Mouse (Mus musculus) heart, adult 2 months (tissue): ENCODE data around the gene Ggps1.

ENCODE experiments used
- CTCF ChIP-seq: fragments of 200-600 bp; IDR thresholded peaks from 2 replicates; pipeline ENCODE4 v1.8.1; 2022; ENCODE audit warnings: antibody characterized with exemption, mild to moderate bottlenecking, moderate library complexity
- POLR2A ChIP-seq: fragments of 200-500 bp; IDR thresholded peaks from 2 replicates; pipeline ENCODE4 v1.6.1; 2011; ENCODE audit warnings: mild to moderate bottlenecking, low read depth, low read length, control low read depth; ENCODE audit not compliant: insufficient read depth

DNA sequence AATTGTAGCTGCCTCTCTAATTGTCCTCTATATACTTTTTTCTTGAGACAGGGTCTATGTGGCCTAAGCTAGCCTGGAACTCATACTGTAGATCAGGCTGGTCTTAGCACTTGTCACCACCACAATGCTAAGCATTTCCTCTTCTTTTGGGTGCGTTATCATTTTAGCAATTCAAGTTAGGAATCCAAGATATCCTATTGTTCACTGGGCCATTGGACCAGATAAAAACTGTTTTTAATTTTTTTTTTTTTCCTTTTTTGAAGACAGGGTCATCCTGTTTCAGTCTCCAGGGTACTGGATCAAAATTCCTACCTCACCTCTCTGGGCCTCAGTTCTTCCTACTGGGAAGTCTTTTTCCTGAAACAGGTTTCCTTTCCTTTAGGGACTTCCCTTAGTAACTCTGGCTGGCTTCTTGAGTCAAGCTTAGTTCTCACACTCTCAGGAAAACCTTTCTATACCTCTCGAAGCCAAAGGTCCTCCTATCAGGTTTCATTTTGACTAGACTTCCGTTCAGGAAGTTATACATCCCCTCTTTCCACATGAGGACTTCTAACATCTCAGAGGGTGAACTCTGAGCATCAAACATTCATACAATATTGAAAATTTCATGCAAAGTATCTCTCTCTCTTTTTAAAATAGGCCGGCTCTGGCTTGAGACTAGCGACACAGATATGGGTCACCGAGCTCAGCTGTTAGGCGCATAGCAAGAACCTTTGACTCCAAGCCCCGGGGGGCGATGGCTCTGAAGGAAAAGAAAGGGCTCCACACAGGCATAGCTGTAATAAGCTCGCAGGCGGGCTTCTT lies 877 bp downstream of the Ggps1 start:
- no peak for TF ChIP-seq CTCF
- no peak for TF ChIP-seq POLR2A
